Mouse (Mus musculus): Measurements from ENCODE around the gene Zfp213.

DNA sequence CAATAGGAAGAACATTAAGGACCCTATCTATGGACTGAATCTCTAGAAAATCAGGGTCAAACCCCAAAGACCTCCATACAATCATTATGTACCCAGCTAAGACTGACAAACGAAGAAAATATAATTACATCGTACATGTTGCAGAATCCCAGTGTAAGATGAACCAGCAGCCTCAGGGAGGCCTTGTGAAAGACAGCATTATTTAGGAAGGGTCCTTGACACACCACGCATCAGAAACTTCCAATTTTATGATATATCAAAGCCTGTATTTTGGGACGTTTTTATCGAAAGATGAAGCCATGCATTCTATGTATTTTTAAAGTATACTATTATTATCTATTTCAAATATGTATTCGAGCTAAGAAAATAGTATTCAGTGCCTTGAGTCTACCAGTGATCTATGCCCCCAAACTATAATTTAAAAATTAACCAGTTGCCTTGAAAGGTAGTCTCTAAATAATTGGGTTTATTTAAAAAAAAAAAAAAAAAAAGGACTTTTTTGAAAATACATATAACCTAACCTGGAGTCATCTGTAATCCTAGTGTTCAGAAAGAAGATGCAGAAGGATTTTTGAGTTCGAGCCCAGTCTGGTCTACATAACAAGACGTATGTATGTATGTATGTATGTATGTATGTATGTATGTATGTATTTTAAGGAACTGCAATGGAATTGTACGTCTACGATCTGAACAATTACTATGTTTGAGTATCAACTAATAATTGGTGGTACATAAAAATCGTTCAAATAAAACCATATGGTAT is 16.2 kb downstream of the Zfp213 start:
- no peak for TF ChIP-seq POLR2A (IDR thresholded peaks at IDR 0.05; ENCODE audit: borderline replicate concordance, extremely low read depth, low read depth, low read length)
- TF ChIP-seq CTCF (IDR thresholded peaks at IDR 0.05; ENCODE audit: insufficient read depth, low read length): no peak

Measured in lung, adult 2 months (tissue).